Mouse (Mus musculus): Measurements from ENCODE around the gene 2900011O08Rik.

DNA sequence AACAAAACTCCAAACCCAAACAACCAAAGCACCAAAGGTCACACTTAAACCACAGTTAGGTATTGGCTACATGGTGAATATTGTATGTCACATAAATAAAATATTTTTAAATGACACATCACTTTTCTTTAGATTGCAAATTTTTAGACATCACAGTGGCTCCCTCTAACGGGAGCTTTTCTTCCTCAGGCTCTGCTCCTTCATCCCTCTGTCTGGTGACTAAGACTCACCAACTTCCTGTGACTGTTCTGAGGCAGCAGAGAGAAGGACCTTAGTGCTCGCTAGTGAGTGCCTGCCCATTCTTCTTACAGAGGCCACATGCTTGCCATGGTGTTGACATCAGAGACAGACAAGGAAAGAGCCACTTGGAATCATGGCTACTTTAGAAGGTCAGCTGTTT lies 125.7 kb downstream of the 2900011O08Rik start:
- TF ChIP-seq CTCF (IDR thresholded peaks at IDR 0.05; ENCODE audit: extremely low read depth, insufficient read depth, low read length) = peak; percentile 30; the same call in 1 of the 2 replicates
- TF ChIP-seq POLR2A (IDR thresholded peaks at IDR 0.05; ENCODE audit: extremely low read depth, insufficient read depth, low read length) = no peak
